Mouse (Mus musculus) liver, adult 2 months (tissue): ENCODE measurements around the gene Bod1l. TPM values are rescaled to one million over a fixed set of nuclear protein-coding genes. Genes with fewer than 3 reads are reported as not detected.

ENCODE experiments used
- DNase-seq: peaks from one replicate; pipeline ENCODE4 v3.0.0-alpha.2; 2011; ENCODE audit warnings: low read depth, low spot score; ENCODE audit errors: extremely low read depth
- H3K27ac ChIP-seq: fragments of 200-500 bp; replicated peaks from 2 replicates; pipeline ENCODE4 v1.5.1; 2012; ENCODE audit warnings: low read depth, mild to moderate bottlenecking, control low read depth, inconsistent platforms, low read length; ENCODE audit not compliant: insufficient read depth
- H3K27me3 ChIP-seq: fragments of 200-500 bp; 2 replicates; pipeline ENCODE4 v1.6.1; 2012; ENCODE audit warnings: mild to moderate bottlenecking, moderate library complexity, low read length, inconsistent platforms; ENCODE audit not compliant: control insufficient read depth, insufficient read depth
- H3K36me3 ChIP-seq: fragments of 200-500 bp; 2 replicates; pipeline ENCODE4 v1.6.1; 2012; ENCODE audit warnings: low read length, inconsistent platforms; ENCODE audit not compliant: control insufficient read depth, insufficient read depth
- H3K4me1 ChIP-seq: fragments of 200-500 bp; 2 replicates; pipeline ENCODE4 v1.6.1; 2011; ENCODE audit warnings: low read length; ENCODE audit not compliant: control insufficient read depth, insufficient read depth
- H3K4me3 ChIP-seq: fragments of 200-500 bp; 2 replicates; pipeline ENCODE4 v1.5.1; 2011; ENCODE audit warnings: low read depth, mild to moderate bottlenecking, control low read depth, low read length, moderate library complexity; ENCODE audit not compliant: insufficient read depth
- H3K79me2 ChIP-seq: fragments of 200-500 bp; 2 replicates; pipeline ENCODE4 v1.6.1; 2012; ENCODE audit warnings: inconsistent platforms, mild to moderate bottlenecking, low read length, moderate library complexity; ENCODE audit not compliant: control insufficient read depth, insufficient read depth
- H3K9ac ChIP-seq: fragments of 200-500 bp; 2 replicates; pipeline ENCODE4 v1.6.1; 2012; ENCODE audit warnings: low read depth, mild to moderate bottlenecking, control low read depth, inconsistent platforms, low read length
- CTCF ChIP-seq: fragments of 200-500 bp; IDR thresholded peaks from 2 replicates; pipeline ENCODE4 v1.5.1; 2011; ENCODE audit warnings: low read depth, low read length, control low read depth
- POLR2A ChIP-seq: fragments of 200-500 bp; IDR thresholded peaks from 2 replicates; pipeline ENCODE4 v1.6.1; 2011; ENCODE audit warnings: low read length, control low read depth; ENCODE audit not compliant: insufficient read depth; ENCODE audit errors: extremely low read depth
- WGBS: fragments of 180-500 bp; shearing (Covaris S2); methylation state at CpG from one replicate; pipeline ENCODE4 v1.1.7; 2018; 5-methylcytosine and 5-hydroxymethylcytosine counted together
- polyA plus RNA-seq: library from polyadenylated mRNA; depleted of rRNA; stranded (reverse); fragments of >200 nt; gene quantifications from 2 replicates; pipeline ENCODE4 v1.2.3, GENCODE M21; 2012
- total RNA-seq: library from RNA; depleted of rRNA; stranded (reverse); fragments of >200 nt; gene quantifications from 2 replicates; pipeline ENCODE4 v1.2.3, GENCODE M21; 2014

Gene Bod1l
- total and polyA plus RNA-seq, 2 experiments: 1.5 to 9.3 TPM

GRCm38 (mm10) chr5:41775728-41776127, 68.4 kb downstream of the Bod1l start:
- WGBS: 60% methylated on average over 6 of the region's 6 CpGs
- no peak overlapping the region for H3K9ac ChIP-seq
- no peak overlapping the region for H3K27ac ChIP-seq
- H3K4me1 ChIP-seq: no peaks in the 10 kb centered on the region
- no peak for DNase-seq
- no peaks in the 10 kb centered on the region for H3K36me3 ChIP-seq
- H3K79me2 ChIP-seq: no peaks in the 10 kb centered on the region
- TF ChIP-seq CTCF (no peak), POLR2A (no peak)
- H3K4me3 ChIP-seq: no peak overlapping the region
- H3K27me3 ChIP-seq: no peaks in the 10 kb centered on the region; the same call in 1 of the 2 replicates

DNA sequence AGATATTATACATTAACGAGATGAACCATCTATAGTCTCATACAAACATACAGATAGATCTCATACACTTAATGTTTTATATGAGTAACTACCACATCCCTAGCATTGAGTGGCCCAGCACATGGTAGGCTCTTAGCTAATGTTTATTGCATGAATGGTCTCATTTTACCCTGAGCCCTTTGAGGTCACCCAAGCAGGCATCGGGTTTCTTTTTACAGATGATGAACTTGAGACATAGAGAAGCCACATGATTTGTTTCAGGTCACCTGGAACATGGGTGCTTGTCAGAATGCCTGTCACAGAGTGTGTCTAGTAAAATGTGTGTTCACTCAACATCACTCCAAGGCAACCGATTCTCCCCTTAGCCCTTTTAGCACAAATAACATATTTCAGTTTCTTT, 68.8 kb downstream of the Bod1l start:
- no peak for DNase-seq
- H3K4me1 ChIP-seq: no peaks in the 10 kb centered on the region
- no peak overlapping the region for H3K27ac ChIP-seq
- TF ChIP-seq POLR2A (no peak), CTCF (no peak)
- H3K9ac ChIP-seq: no peak overlapping the region
- H3K79me2 ChIP-seq: no peaks in the 10 kb centered on the region
- H3K4me3 ChIP-seq: no peak overlapping the region
- no peaks in the 10 kb centered on the region; the same call in 1 of the 2 replicates for H3K27me3 ChIP-seq
- 78% methylated on average over 3 of the region's 3 CpGs for WGBS
- H3K36me3 ChIP-seq: no peaks in the 10 kb centered on the region

GRCm38 (mm10) chr5:41768382-41769040, 75.6 kb downstream of the Bod1l start:
- WGBS: 5% methylated on average over 21 of the region's 21 CpGs
- Histone ChIP-seq H3K27me3 (peaks cover 22% of the 10 kb centered on the region), H3K4me1 (peaks cover 8% of the 10 kb centered on the region; the same call in 1 of the 2 replicates)

DNA sequence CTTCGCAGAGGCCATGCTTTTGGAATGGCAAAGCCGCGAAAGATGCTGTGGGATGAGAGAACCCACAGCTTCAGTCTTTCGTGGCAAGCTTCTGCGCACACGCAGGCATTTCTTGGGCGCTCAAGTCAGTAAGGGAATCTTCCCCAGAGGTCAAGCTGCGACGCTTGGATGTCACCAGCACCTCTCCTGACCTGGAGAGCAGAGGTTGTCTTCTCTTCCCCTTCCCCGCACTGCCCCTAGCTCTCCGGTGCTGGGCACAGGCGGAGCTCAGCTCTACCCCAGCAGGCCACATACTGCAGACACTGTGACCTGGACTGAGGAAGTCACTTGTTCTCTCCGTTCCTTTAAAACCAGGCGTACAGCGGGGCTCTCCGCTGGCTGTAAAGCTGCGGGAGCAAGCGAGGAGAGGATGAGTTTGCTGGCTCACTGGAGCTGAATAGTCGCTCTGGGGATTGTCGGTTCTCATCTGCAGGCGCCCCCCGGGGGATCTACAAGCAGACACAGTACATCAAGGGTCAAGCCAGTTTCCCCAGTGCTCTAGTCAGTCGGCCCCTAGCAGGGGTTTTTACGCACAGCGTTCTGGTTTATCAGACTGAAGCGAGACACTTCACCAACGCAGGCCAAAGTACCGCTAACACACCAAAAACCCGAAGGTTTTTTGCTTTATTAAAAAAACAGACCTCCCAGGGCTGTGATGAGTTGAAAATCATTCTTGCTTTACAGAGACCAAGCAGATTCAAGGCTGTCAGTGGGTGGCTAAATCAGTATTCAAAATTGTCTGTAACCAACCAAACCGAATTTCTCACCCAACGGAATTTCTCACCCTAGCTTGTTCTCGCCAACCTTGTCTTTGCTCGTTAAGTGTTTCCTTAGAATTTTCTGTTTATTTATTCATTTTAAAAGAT, 76.6 kb downstream of the Bod1l start:
- DNase-seq: no peak
- Histone ChIP-seq H3K79me2 (no peaks in the 10 kb centered on the region), H3K36me3 (no peaks in the 10 kb centered on the region), H3K4me1 (peaks cover 8% of the 10 kb centered on the region; the same call in 1 of the 2 replicates), H3K9ac (no peak overlapping the region), H3K27me3 (peaks cover 24% of the 10 kb centered on the region), H3K27ac (no peak overlapping the region), H3K4me3 (no peak overlapping the region; the same call in 1 of the 2 replicates)
- 5% methylated on average over 33 of the region's 33 CpGs for WGBS
- TF ChIP-seq CTCF: no peak
- no peak for TF ChIP-seq POLR2A

More at GRCm38 (mm10) chr5:41768382-41769040, 75.6 kb downstream of the Bod1l start:
- TF ChIP-seq CTCF: peak; percentile 99
- TF ChIP-seq POLR2A: no peak
- Histone ChIP-seq H3K9ac (no peak overlapping the region), H3K79me2 (no peaks in the 10 kb centered on the region), H3K27ac (no peak overlapping the region), H3K36me3 (no peaks in the 10 kb centered on the region), H3K4me3 (peak overlapping the region; percentile 29; the same call in 1 of the 2 replicates)
- DNase-seq: peak; percentile 67

- no peak overlapping the region for H3K4me3 ChIP-seq
- no peaks in the 10 kb centered on the region for H3K36me3 ChIP-seq
- 5% methylated on average over 27 of the region's 27 CpGs for WGBS
- no peak overlapping the region for H3K9ac ChIP-seq
- no peak overlapping the region for H3K27ac ChIP-seq
- DNase-seq: no peak
- peaks cover 33% of the 10 kb centered on the region for H3K27me3 ChIP-seq
- no peaks in the 10 kb centered on the region for H3K79me2 ChIP-seq
- no peak for TF ChIP-seq CTCF
- TF ChIP-seq POLR2A: no peak
- peaks cover 8% of the 10 kb centered on the region; the same call in 1 of the 2 replicates for H3K4me1 ChIP-seq
Observed at GRCm38 (mm10) chr5:41766406-41767010, 77.6 kb downstream of the Bod1l start.
